Mouse (Mus musculus): Measurements from ENCODE around the gene 4933427D14Rik. TPM values are rescaled to one million over a fixed set of nuclear protein-coding genes. Genes with fewer than 3 reads are reported as not detected.

4933427D14Rik gene
- total RNA-seq, 4 experiments from 2014 or later: 24.7 to 35.6 (median 30.4) TPM

DNA sequence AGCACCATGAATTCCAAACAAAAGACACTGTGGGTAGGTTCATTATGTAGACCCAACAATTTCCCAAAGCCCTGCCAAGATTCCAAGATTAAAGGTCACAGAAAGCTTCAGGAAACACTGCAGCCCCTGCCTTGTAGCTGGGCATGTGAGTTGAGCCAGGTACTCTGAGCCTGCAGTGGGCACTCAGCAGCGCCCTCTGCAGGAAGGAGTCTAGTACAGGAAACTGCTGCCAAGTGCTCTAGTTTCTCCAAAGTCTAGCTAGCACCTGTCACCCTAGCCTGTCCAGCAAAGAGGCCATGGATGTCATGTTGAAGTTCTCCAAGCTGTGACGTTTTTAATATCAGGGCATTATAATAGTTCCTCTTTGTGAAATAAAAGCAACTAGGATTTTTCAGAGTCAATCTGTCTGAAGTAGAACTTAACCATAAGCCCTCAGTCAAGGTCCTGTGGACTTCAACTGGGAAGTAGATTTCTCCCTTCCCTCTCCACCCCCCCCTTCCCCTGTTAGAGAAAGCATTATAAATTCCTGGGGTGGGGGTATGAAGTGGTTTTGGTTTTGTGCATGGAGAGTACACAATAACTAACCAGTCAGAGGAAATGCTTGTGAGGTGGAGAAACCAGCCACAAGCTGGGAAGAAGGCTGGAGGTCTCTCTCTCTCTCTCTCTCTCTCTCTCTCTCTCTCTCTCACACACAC is 61.9 kb downstream of the 4933427D14Rik start:
- no peak for DNase-seq (ENCODE audit: low spot score in 2 of 2)

DNA sequence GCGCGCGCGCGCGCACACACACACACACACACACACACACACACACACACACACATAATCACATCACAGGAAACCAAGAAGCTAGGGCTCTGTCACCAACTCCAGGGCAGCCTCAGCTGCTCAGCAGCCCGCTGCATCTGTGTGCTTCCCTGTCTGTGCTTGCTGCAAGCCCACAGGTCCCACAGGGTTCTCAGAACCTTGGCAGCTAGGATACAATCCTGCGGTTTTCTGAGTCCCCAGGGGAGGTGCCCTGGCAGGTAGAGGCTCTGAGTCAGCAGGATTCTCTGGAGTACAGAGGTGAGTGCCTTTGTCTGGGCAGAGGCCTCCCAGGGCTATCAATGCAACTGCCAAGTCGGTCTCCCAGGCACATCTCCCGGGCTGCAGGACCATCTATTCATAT is 64.4 kb downstream of the 4933427D14Rik start:
- DNase-seq (ENCODE audit: low spot score in 2 of 2): no peak

DNA sequence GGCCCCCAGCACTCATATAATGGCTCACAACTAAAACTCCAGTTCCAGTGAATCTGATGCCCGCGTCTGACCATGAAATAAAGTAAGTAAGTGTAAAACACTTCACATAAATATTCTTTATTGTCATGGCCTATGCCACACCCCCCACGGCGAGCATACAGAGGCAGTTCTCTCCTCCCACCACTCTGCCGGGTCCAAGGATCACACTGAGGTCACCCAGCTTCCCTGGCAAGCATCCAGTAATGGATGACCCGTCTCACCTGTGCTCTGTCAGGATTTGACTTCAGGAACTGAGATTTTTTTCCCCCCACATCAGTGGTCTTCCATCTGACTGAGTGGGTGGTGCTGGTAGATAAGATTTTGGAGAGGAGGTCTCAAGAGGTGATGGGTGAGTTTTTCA is 67.1 kb downstream of the 4933427D14Rik start:
- no peak for DNase-seq (ENCODE audit: low spot score in 2 of 2)

DNA sequence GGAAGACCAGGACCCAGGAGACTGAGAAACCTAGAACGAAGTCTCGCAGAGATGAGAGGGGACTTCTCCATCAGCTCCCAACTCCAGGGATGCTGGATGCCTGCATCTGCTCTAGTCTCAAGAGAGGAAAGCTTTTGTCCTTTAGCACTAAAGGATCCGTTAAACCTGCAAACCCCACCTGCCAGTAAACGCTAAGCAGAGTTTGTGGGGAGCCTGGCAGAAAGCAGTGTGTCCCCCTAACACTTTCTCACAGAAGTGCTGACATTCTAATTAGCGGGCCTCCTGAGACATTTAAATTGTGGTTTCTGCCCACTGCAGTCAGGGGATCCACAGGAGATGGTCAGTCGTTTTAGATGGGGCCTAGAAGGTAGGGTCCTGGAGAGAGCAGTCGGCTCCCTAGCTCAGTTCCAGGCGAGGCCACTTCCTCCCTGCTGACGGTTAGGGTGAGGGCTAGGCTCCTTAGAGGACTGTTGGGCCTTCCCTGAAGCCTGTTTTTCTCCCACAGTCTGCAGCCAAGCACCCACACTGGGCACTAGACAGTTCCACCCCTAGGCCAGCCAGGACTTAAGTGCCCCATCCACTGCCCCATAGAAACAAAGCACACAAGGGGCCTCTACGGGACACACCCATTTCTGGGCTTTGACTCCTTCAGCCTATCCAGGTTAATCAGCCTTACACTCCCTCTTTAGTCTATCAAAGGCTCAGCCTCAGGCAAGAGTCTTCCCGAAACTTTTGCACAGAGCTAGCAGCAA is 70.9 kb downstream of the 4933427D14Rik start:
- no peak for DNase-seq (ENCODE audit: low spot score in 2 of 2)

DNA sequence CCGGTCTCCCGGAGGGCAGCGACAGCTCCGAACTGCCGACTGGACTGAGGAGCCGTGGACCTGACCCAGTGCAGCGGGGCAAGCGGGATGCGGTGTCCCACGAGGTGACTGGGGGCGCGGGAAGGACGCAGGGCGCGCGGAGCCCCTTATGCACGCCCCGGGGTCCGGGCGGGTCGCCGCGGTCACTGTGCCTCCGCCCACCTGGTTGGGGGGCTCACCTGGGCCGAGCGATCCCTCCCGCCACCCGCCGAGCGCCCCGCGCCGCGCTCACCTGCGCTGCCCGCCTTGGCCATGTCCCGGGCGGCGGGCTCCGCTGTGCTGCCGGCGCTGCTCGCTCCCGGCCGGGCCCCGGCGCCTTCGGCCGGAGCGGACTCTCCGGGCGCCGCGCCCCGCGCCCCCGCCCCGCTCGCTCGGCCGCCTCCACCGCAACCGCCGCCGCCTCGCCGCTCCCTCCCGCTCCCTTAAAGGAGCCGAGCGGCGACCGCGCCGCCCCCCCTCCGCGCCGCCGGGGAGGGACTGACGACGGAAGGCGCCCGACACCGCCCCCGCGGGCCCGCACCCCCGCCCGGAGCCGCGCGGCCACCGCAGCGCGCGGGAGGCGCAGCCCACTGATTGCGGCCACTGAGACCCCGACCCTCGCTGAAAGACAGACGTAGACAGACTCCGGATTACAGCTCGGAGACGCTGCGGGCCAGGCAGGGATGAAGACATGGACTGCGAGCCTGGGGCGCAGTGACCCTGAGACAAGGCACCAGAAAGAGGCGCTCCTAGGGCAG is 71.7 kb downstream of the 4933427D14Rik start, which contains the start of gene Pitpnm3:
Gene Pitpnm3 (minus strand): TSS at position 396 of the 776 bp plus-strand sequence.
- no peak for DNase-seq (ENCODE audit: low spot score in 2 of 2)

DNA sequence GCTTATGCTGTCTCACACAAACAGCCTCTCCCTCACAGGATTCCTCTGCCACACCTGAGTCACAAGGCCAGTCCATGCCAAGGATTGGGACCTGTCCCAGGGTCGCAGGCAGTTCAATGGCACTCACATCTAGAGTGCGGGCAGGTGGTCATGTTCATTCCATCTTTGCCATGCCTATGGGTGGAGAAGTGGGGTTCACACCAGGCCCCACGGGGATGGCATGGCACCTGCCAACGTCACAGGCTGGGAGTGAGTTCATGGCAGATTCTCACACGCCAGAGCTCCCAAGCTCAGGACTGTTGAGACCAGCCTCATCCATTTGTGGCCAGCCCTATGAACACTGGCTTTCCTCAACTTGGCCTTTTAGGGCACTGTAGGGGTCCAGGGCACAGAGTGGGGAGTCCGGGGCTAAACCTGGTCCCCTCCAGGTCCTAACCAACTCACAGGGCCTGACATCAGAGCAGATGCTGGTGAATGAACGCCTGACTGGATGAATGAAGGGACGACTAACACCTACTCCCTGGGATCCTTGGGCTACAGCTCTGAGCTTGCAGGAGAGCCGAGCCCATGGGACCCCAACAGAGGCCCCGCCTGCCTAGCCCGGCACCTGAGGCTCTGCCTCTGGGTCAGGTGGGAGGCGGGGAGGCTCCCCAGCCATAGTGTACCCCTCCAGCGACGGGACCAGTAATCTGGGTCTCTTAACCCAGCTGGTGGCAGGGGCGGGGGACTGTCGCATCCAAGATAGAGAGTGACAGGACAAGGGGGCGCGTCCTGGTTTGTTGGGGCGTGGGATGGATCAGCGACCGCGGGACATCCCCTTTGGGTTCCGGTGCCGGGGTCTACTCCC is 72.5 kb downstream of the 4933427D14Rik start:
- no peak for DNase-seq (ENCODE audit: low spot score in 2 of 2)

- no peak for DNase-seq (ENCODE audit: low spot score in 2 of 2)
Observed at GRCm38 (mm10) chr11:72133075-72133474, 74.2 kb downstream of the 4933427D14Rik start.

DNA sequence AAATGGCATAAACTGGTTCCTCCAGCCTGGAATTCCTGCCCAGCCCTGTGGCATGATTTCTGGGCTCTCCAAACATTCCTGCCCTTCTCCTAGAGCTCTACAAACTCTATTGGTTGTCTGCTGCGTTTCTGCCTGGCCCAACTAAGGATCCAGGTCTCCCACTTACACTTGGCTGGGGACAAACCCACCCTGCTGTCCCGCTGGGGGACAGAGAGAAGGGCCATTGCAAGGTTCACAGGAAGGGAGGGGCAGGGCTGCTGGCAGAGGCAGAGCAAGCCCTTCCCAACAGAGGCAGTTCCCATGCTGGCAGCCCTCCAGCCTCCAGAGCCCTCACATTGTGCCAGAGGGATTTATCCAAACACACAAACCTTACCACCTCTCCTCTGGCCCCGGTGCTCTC is 75.0 kb downstream of the 4933427D14Rik start:
- no peak for DNase-seq (ENCODE audit: low spot score in 2 of 2)

GRCm38 (mm10) chr11:72131697-72132096 is 75.6 kb downstream of the 4933427D14Rik start:
- no peak for DNase-seq (ENCODE audit: low spot score in 2 of 2)

- DNase-seq (ENCODE audit: low spot score in 2 of 2): no peak
Observed at GRCm38 (mm10) chr11:72130905-72131304, 76.4 kb downstream of the 4933427D14Rik start.

GRCm38 (mm10) chr11:72130472-72130871 is 76.8 kb downstream of the 4933427D14Rik start:
- DNase-seq (ENCODE audit: low spot score in 2 of 2): no peak

- no peak for DNase-seq (ENCODE audit: low spot score in 2 of 2)
Observed at GRCm38 (mm10) chr11:72130021-72130420, 77.2 kb downstream of the 4933427D14Rik start.

DNA sequence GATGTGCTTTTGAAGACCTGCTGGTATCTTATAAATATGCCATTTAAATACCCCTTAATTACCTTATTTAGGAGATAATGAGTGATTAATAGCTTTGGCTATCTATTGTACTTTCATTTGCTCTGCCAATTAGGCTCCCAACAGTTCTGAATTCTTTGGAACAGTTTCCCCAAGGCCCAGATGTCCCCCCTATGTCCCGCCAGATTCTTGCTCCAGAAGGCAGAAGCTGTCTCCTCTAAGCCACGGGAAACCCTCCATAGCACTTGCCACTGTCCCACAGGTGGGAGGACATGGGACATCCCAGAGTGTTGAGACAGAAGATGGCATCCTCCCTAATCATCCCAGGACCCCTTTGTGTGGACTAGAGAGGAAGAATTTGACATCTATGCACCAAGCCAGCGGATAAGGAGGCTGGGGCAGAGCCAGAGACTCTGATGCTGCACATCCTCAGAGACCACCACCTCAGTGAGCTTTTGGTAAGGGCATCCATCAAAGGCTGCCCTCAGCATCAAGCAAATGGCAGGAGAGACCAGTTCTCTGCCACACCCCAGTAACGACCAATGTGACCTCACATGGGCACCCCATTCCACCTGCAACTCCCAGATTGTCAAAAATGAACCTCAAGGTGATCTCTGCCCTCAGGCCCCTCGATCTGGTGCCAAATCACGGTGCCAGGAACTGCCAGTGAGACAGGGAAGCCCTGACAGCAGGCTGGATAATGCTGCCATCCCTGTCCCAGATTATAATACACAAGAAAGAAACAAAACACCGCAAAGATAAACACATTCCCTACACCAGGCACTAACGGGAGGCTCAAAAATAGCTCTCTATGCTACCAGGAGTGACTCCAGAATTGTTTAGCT is 78.0 kb downstream of the 4933427D14Rik start:
- DNase-seq (ENCODE audit: low spot score in 2 of 2): no peak

DNA sequence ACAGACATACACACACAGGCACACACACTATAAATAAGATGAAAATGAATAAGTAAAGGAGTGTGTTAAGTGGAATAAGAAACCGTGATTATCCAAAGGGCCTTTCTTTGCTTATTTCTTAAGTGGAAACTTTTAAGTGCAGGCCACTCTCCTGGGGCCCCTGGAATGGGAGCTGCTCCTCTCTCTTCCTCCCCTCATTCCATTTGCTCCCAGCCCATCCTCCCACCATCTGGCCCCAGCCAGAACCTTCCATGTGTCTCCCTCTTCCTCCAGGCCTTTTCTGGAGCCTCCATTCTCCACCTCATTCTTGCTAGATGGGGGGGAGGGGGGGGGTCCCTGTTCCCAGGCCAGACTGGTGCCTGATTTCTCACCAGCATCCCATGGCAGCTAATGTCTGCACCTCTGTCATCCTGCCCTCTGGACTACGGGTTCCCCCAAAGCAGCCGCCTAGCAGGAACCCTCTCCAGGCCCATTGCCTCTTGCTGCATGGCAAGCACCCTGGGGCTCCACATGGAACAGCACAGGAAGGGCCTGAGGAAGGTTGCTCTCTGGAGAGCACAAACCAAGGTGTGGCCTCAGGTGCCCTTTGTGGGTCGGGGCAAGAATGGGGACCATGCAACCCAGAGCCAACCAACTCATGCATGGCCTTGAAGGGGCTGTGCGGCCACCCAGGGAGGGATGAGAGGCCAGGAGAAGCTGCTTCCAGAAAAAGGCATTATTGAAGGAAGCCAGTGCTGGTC is 79.6 kb downstream of the 4933427D14Rik start:
- no peak for DNase-seq (ENCODE audit: low spot score in 2 of 2)

GRCm38 (mm10) chr11:72125781-72126180 is 81.5 kb downstream of the 4933427D14Rik start:
- DNase-seq (ENCODE audit: low spot score in 2 of 2): no peak

DNA sequence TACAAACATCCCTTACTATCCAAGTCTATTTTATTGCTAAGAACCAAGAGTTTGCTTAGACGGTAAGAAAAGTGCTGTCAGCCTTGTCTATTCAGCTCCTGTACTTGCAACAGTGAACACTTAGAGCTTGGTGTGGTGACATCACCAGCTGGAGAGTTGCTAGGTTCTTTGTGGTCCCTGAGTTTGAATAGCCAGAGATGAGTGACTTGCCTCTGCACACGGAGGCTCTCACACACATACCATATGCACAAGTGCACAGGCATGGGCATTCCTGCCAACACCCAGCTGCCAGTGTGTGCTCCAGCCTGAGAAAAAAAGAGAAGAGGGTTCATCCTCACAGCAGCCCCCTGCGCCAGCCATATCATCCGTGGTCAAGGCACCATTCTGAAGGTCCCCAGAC is 83.7 kb downstream of the 4933427D14Rik start:
- no peak for DNase-seq (ENCODE audit: low spot score in 2 of 2)

- DNase-seq (ENCODE audit: low spot score in 2 of 2): no peak
Observed at GRCm38 (mm10) chr11:72120354-72120753, 86.9 kb downstream of the 4933427D14Rik start.

DNA sequence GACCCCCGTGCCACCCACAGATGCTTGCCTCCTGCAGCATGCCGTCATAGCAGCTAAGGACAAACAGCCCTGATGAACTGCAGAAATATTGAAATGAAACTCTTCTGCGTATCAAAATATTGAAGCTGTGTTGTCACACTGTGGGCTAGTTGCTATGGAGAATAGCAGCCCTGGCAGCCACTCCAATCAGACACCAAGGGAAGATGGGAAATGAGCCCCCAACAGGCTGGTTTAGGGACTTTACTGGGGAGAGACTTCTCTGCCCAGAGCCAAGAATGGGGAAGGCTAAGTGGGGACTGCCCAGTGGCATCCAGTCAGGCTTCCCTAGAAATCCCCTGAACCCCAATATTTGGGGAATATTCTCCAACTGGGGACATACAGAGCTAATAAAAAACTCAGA is 88.6 kb downstream of the 4933427D14Rik start:
- no peak for DNase-seq (ENCODE audit: low spot score in 2 of 2)

GRCm38 (mm10) chr11:72113296-72113695 is 94.0 kb downstream of the 4933427D14Rik start:
- no peak for DNase-seq (ENCODE audit: low spot score in 2 of 2)

Data from layer of hippocampus, adult 8-10 months (tissue).